Mouse (Mus musculus): ENCODE results near the gene Ing3. TPM values are rescaled to one million over a fixed set of nuclear protein-coding genes. Genes with fewer than 3 reads are reported as not detected.

The Ing3 gene
- total RNA-seq (2015) = 42.9 and 46.0 TPM in 2 replicates
- total RNA-seq (2017) = 33.5 and 36.3 TPM in 2 replicates

GRCm38 (mm10) chr6:21949226-21949731 is at the start of gene Ing3:
Gene Ing3 (plus strand): TSS chr6:21949571.
- peak; percentile 87 for ATAC-seq (replicated peaks; ENCODE audit: poor library complexity)

- no peak for ATAC-seq (replicated peaks; ENCODE audit: poor library complexity)
Measured at GRCm38 (mm10) chr6:21909720-21910119, 39.7 kb upstream of the Ing3 start.

GRCm38 (mm10) chr6:21910804-21911203 is 38.6 kb upstream of the Ing3 start:
- no peak for ATAC-seq (replicated peaks; ENCODE audit: poor library complexity)

GRCm38 (mm10) chr6:21916591-21916990 is 32.8 kb upstream of the Ing3 start:
- no peak for ATAC-seq (replicated peaks; ENCODE audit: poor library complexity)

- ATAC-seq (replicated peaks; ENCODE audit: poor library complexity) = no peak
Measured at GRCm38 (mm10) chr6:21924150-21924549, 25.2 kb upstream of the Ing3 start.

- ATAC-seq (replicated peaks; ENCODE audit: poor library complexity) = no peak
Measured at GRCm38 (mm10) chr6:21937981-21938635, 11.3 kb upstream of the Ing3 start.

- ATAC-seq (replicated peaks; ENCODE audit: poor library complexity) = peak; percentile 88
Measured at GRCm38 (mm10) chr6:21949771-21950448, 539 bp downstream of the Ing3 start.

GRCm38 (mm10) chr6:21950676-21951075 is 1.3 kb downstream of the Ing3 start:
- no peak for ATAC-seq (replicated peaks; ENCODE audit: poor library complexity)

GRCm38 (mm10) chr6:21955468-21955867 is 6.1 kb downstream of the Ing3 start:
- ATAC-seq (replicated peaks; ENCODE audit: poor library complexity) = peak; percentile 82

- ATAC-seq (replicated peaks; ENCODE audit: poor library complexity) = peak; percentile 74
Measured at GRCm38 (mm10) chr6:21958922-21959321, 9.6 kb downstream of the Ing3 start.

- ATAC-seq (replicated peaks; ENCODE audit: poor library complexity) = no peak
Measured at GRCm38 (mm10) chr6:21959909-21960308, 10.5 kb downstream of the Ing3 start.

- ATAC-seq (replicated peaks; ENCODE audit: poor library complexity) = no peak
Measured at GRCm38 (mm10) chr6:21977532-21977931, 28.2 kb downstream of the Ing3 start.

- ATAC-seq (replicated peaks; ENCODE audit: poor library complexity) = no peak
Measured at GRCm38 (mm10) chr6:21981114-21981513, 31.7 kb downstream of the Ing3 start.

GRCm38 (mm10) chr6:21984990-21985731 is 35.8 kb downstream of the Ing3 start:
- ATAC-seq (replicated peaks; ENCODE audit: poor library complexity) = peak; percentile 86

- peak; percentile 64 for ATAC-seq (replicated peaks; ENCODE audit: poor library complexity)
Measured at GRCm38 (mm10) chr6:21985732-21986540, 36.6 kb downstream of the Ing3 start, which contains the start of gene Cped1. Gene Cped1 (plus strand): TSS chr6:21985916.

GRCm38 (mm10) chr6:21986660-21987331 is 37.4 kb downstream of the Ing3 start:
- ATAC-seq (replicated peaks; ENCODE audit: poor library complexity) = no peak

- no peak for ATAC-seq (replicated peaks; ENCODE audit: poor library complexity)
Measured at GRCm38 (mm10) chr6:21987554-21987953, 38.2 kb downstream of the Ing3 start.

GRCm38 (mm10) chr6:21988296-21988695 is 38.9 kb downstream of the Ing3 start:
- ATAC-seq (replicated peaks; ENCODE audit: poor library complexity) = no peak

GRCm38 (mm10) chr6:21989081-21989480 is 39.7 kb downstream of the Ing3 start:
- ATAC-seq (replicated peaks; ENCODE audit: poor library complexity) = no peak

All from megakaryocyte progenitor cell, adult 5-6 weeks (primary cell).